ENCODE assay signal across 8 mouse cellular contexts in the genomic region with DNA sequence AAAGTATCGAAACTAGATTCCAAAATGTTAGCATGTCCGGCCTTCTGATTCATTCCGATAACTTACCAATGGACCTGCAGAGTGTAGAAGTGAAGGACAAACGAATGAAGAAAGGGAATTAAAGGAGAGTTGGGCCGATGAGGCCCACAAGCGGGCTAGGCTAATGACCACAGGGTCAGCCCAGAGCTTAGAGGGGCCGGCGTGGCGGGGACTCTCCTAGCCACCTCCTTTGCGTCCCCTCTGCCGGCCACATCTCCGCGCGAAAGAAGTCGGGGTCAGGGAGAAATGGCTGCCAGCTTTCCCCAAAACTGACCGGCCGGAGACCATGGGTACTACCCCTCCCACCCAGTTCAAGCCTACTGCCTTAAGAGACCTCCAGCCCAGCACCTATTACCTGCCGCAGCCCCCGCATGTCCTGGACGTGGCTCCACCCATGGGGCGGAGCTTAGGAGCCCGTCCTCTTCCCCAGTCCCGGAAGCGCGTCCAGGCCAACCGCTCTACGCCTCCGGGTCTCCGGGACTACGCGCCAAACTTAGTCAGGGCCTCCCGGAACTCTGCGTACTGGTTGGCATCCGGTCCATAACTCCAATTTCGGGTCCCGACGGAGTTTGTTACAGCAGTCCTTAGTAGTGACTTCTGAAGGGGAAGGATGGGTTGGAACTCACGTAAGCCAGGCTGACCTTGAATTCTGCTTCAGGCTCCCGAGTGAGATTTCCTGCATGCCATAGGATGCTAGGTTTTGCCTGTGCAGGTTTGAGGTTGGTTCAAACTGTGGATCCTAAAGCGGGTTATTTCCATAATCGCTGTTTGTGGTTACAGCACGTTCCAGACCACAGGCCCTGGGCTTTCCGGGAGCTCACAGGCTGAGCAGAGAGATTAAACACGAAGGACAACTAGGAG. TPM values are rescaled to one million over a fixed set of nuclear protein-coding genes. Genes with fewer than 3 reads are reported as not detected.
DNase-seq lines count a peak whose midpoint lies in the region; ATAC-seq lines count a peak whose summit lies in the region.

Rabepk (minus strand) TSS at position 556 of the 900 bp plus-strand sequence.

- peak; percentile 91 for DNase-seq in NIH3T3 (ENCODE audit: low read depth)
- peak; percentile 80 for DNase-seq in cerebellum, adult 9-10 months
- DNase-seq in layer of hippocampus, postnatal 10 days (ENCODE audit: low spot score in 2 of 2) = peak; percentile 60 to 78
- DNase-seq in lung, postnatal 10 days = peak; percentile 91
- peak; percentile 69 for DNase-seq in ovary, postnatal 14 days (ENCODE audit: low spot score)
- DNase-seq in thymus, postnatal 10 days (ENCODE audit: low spot score in 2 of 2) = peak; percentile 78 to 84

- ATAC-seq in frontal cortex, adult (ENCODE audit: low TSS enrichment) = peak; percentile 76
- ATAC-seq in hematopoietic stem cell, adult 5-6 weeks (replicated peaks in 1 of 2; ENCODE audit: insufficient read depth in 1 of 2, low FRiP score in 2 of 2, low TSS enrichment in 1 of 2, low read depth in 1 of 2, poor library complexity in 2 of 2, severe bottlenecking in 2 of 2) = peak; percentile 80 to 86

RNA-seq across cellular contexts. Expression of gene Rabepk, which starts in this region (rescaled TPM):
- 34.9 and 66.2 TPM in 2 replicates for total RNA-seq in hematopoietic stem cell, adult 5-6 weeks (2017)
- 10 to 100 TPM; 23.8 to 26.1 TPM for total RNA-seq in layer of hippocampus, postnatal 10 days (2021)

Comparison
In these comparisons a context has a peak if more than half of its experiments do, and no peak if none do; other contexts are left out.
1. Peak in every context shown above with its lines: DNase-seq and ATAC-seq.